Mouse (Mus musculus) liver, embryonic 14.5 days (tissue): ENCODE results near the gene Tceal9. TPM values are rescaled to one million over a fixed set of nuclear protein-coding genes. Genes with fewer than 3 reads are reported as not detected.

Source experiments
- ATAC-seq: fragments of 200-750 bp; cut with Nextera tagmentation; 2 replicates; pipeline ENCODE4 v1.8.0; 2017; ENCODE audit warnings: moderate number of reproducible peaks, mild to moderate bottlenecking, moderate library complexity; ENCODE audit not compliant: insufficient read depth
- DNase-seq, 3 experiments: peaks; one replicate each; pipeline ENCODE4 v3.0.0-alpha.2; 2012 to 2013; ENCODE audit warnings: low read depth in 3 of 3, low spot score in 3 of 3
- H3K27ac ChIP-seq: fragments of 300-500 bp; sonication (generic); 2 replicates; pipeline ENCODE4 v1.5.1; 2014; ENCODE audit warnings: moderate library complexity, mild to moderate bottlenecking, control low read depth, inconsistent platforms
- H3K27me3 ChIP-seq: fragments of 300-500 bp; sonication (generic); 2 replicates; pipeline ENCODE4 v1.6.1; 2014; ENCODE audit warnings: mild to moderate bottlenecking, low read length, moderate library complexity; ENCODE audit not compliant: control insufficient read depth, insufficient read depth
- H3K36me3 ChIP-seq: fragments of 300-500 bp; sonication (generic); replicated peaks from 2 replicates; pipeline ENCODE4 v1.6.1; 2014; ENCODE audit warnings: low read depth; ENCODE audit not compliant: control insufficient read depth, insufficient read depth
- H3K4me1 ChIP-seq, 2 experiments: fragments of 200-500 bp in 1 of 2; fragments of 300-500 bp in 1 of 2; sonication (generic) in 1 of 2; replicated peaks; 2 replicates each; pipeline ENCODE4 v1.6.1; 2012 to 2014; ENCODE audit warnings: antibody characterized with exemption in 1 of 2, inconsistent platforms in 1 of 2, low read length in 1 of 2; ENCODE audit not compliant: control insufficient read depth in 2 of 2, insufficient read depth in 2 of 2
- H3K4me2 ChIP-seq: fragments of 300-500 bp; sonication (generic); 2 replicates; pipeline ENCODE4 v1.6.1; 2014; ENCODE audit warnings: low read depth, mild to moderate bottlenecking, control low read depth, moderate library complexity
- H3K4me3 ChIP-seq, 2 experiments: fragments of 200-500 bp in 1 of 2; fragments of 300-500 bp in 1 of 2; sonication (generic) in 1 of 2; 2 replicates each; pipeline ENCODE4 v1.5.1; 2012 to 2014; ENCODE audit warnings: low read depth in 2 of 2, low read length in 2 of 2, mild to moderate bottlenecking in 2 of 2, control low read depth in 1 of 2, inconsistent platforms in 1 of 2, moderate library complexity in 1 of 2; ENCODE audit not compliant: insufficient read depth in 1 of 2
- H3K9ac ChIP-seq: fragments of 300-500 bp; sonication (generic); replicated peaks from 2 replicates; pipeline ENCODE4 v1.6.1; 2014; ENCODE audit warnings: mild to moderate bottlenecking, control low read depth, moderate library complexity
- H3K9me3 ChIP-seq: fragments of 300-500 bp; sonication (generic); 2 replicates; pipeline ENCODE4 v1.6.1; 2016; ENCODE audit warnings: low read length, mixed read lengths; ENCODE audit not compliant: control insufficient read depth
- CTCF ChIP-seq: IDR thresholded peaks from 2 replicates; pipeline ENCODE4 v1.5.1; 2016; ENCODE audit warnings: antibody characterized with exemption, low read depth, control low read depth
- EP300 ChIP-seq: IDR thresholded peaks from 2 replicates; pipeline ENCODE4 v1.6.1; 2016; ENCODE audit warnings: antibody characterized with exemption, low read depth
- WGBS: fragments of 180-500 bp; shearing (Covaris S2); extraction: QIAGEN DNeasy Blood & Tissue Kit; methylation state at CpG from one replicate; pipeline ENCODE4 v1.1.7; 2014; ENCODE audit not compliant: insufficient replicate concordance; 5-methylcytosine and 5-hydroxymethylcytosine counted together
- polyA plus RNA-seq, 2 experiments: library from polyadenylated mRNA; depleted of rRNA in 1 of 2; stranded (reverse) in 1 of 2; unstranded in 1 of 2; fragments of >200 nt; fragmentation: Nextera tagmentation in 1 of 2; extraction: Ambion mirVana in 1 of 2; gene quantifications; 2 replicates each; pipeline versions ENCODE4 v1.2.1 to v1.2.3; 2012 to 2014

Gene Tceal9
- polyA plus RNA-seq (2012; rRNA removed) (80.9 and 128 TPM in 2 replicates), polyA plus RNA-seq (2014; fragmentation: Nextera tagmentation; extraction: Ambion mirVana) (233 and 236 TPM in 2 replicates)

DNA sequence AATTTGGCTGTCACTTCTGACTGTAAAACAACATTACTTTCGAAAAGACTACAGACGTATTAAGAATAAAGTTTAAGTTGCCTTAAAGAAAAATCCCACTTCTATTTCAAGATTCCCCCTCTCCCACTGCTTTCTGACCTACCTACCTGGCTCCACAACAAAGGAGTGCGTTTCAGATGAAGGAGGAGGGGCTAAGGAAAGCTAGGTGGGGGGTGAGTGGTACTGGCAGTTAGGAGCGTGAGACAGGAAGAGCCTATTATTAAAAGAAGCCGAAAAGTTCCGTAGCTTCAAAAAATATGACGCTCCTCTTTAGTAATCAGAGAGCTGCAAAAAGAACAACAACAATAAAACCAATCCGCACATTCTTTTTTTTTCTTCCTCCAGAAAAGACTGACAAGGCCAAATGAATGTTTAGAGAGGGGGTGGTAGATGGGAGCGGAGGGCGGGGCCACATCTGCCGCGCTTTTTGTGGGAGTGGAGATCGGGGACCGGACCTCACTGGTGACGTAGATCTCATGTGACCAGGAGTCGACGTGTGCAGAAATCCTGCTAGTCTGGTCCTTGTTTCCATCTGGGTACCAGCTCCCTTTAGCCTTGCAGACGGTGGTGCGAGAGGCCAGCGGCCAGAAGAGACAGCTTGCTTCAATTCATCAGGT, at the start of gene Tceal9:
Gene Tceal9 (plus strand): TSS at position 506 of the 656 bp plus-strand sequence.
- TF ChIP-seq EP300 (no peak), CTCF (no peak)
- ATAC-seq (peak; percentile 92), DNase-seq (peak; percentile 72 to 77 (median 74))
- Histone ChIP-seq H3K4me3 (peak within 1 kb of the TSS; percentile 70 to 93), H3K27me3 (no peaks in the 10 kb centered on the region), H3K4me2 (peak within 1 kb of the TSS; percentile 76), H3K27ac (peak within 1 kb of the TSS; percentile 35; the same call in 1 of the 2 replicates), H3K9ac (peak within 1 kb of the TSS; percentile 68), H3K36me3 (no peaks in the 10 kb centered on the region), H3K4me1 (no peaks in the 10 kb centered on the region), H3K9me3 (no peaks in the 10 kb centered on the region)
- WGBS = 12% methylated on average over 20 of the region's 20 CpGs

DNA sequence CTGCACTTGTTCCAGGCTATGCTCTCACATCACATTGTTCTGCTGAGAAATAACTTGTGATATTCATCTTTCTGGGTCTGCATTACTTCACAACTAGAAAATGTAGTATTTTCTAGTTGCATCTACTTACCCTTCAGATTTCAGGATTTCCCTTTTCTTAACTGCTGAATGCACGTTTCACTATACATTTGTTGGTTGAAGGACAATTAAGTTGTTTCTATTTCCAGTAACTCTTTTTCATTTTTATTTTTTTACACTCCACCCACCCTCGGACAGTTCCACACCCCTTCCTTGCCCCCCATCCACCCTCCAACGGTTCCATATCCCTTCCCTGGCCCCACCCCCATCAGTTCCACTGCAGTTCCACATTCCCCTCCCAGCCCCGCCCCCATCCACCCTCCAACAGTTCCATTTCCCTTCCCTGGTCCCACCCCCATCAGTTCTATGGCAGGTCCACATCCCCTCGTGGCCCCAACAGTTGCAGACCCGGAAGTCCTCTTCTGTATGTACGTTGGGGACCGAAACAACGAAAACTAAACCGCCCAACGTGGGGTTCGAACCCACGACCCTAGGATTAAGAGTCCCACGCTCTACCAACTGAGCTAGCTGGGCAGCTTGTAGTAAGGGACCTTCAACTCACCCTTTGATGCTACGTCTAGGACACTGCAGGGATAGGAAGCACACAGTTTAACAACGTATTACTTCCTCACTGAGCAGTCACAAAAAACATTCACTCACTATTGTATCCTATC, 49.5 kb upstream of the Tceal9 start:
- Histone ChIP-seq H3K27ac (no peak overlapping the region), H3K4me3 (no peak overlapping the region), H3K27me3 (no peaks in the 10 kb centered on the region), H3K4me1 (no peaks in the 10 kb centered on the region), H3K36me3 (no peaks in the 10 kb centered on the region), H3K9me3 (no peaks in the 10 kb centered on the region), H3K4me2 (no peak overlapping the region), H3K9ac (no peak overlapping the region)
- TF ChIP-seq CTCF (no peak), EP300 (no peak)
- WGBS = 63% methylated on average over 16 of the region's 16 CpGs
- no peak for DNase-seq
- no peak; the same call in 1 of the 2 replicates for ATAC-seq

DNA sequence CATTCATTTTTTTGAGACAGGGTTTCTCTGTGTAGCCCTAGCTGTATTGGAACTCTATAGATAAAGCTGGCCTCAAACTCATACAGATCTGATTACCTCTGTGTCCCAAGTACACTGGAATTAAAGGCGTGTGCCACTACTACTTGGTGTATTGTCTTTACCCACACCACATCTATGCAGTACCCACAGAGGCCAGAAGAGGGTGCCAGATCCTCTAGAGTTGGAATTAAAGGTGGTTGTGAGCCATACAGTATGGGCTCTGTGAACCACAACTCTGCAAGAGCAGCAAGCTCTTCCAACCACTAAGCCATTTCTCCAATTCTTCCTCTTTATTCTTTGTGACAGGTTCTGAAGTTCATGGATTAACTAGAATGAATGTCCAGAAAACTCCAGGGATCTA, 48.0 kb upstream of the Tceal9 start:
- ATAC-seq (no peak), DNase-seq (peak in 1 of 3 experiments; percentile 26)
- Histone ChIP-seq H3K4me2 (no peak overlapping the region), H3K27ac (no peak overlapping the region), H3K9ac (no peak overlapping the region), H3K27me3 (no peaks in the 10 kb centered on the region), H3K9me3 (no peaks in the 10 kb centered on the region), H3K4me1 (no peaks in the 10 kb centered on the region), H3K36me3 (no peaks in the 10 kb centered on the region), H3K4me3 (no peak overlapping the region)
- TF ChIP-seq CTCF (peak; percentile 68), EP300 (no peak)
- WGBS = 30% methylated on average over 1 of the region's 1 CpGs

DNA sequence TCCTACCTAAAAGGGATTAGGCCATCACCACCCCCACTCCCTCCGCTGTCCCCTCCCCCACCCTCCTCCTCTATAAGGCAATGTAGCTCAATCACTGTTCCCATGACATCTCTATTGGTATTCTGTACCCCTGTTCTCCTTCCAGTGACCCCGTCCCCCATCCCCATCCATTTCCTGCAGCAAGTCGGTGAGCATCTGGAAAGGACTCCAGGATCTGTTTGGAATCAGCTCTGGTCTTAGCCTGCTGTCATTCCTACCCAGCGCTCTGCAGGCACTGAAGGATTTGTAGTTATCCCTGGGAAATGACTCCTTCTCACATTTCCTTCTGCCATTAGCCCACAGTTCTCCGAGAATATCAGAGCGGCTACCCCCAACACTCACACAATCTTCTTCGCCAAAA, 41.6 kb upstream of the Tceal9 start:
- peak overlapping the region; percentile 27 for H3K4me2 ChIP-seq
- H3K27ac ChIP-seq = no peak overlapping the region
- DNase-seq = no peak
- no peaks in the 10 kb centered on the region for H3K9me3 ChIP-seq
- no peaks in the 10 kb centered on the region for H3K4me1 ChIP-seq
- H3K36me3 ChIP-seq = no peaks in the 10 kb centered on the region
- no peaks in the 10 kb centered on the region for H3K27me3 ChIP-seq
- 18% methylated on average over 7 of the region's 7 CpGs for WGBS
- TF ChIP-seq CTCF = no peak
- no peak for TF ChIP-seq EP300
- H3K9ac ChIP-seq = no peak overlapping the region
- ATAC-seq = no peak
- H3K4me3 ChIP-seq = peak overlapping the region; percentile 31 to 53

DNA sequence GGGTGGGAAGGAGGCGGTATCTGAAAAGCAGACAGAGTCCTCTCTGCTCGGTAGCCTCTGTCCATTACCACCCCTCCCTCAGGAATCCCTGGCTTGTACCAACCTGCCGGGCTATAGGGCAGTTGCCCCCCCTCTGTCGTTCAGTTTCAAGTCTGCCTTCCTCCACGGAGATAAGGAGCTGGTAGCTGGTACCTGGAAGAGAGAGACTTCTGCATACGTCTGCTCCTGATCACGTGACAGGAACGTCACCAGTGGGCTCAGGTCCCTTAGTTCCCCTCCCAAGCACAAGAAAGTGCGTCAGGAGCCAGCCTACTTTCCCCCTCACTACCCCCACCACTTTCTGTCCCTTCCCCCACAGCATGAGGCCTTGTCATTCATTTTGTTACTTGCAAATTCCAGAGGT, 41.2 kb upstream of the Tceal9 start, which contains the start of gene Tceal5:
Gene Tceal5 (minus strand): TSS at position 213 of the 403 bp plus-strand sequence.
- DNase-seq (no peak), ATAC-seq (peak; percentile 45; the same call in 1 of the 2 replicates)
- no peaks in the 10 kb centered on the region for H3K4me1 ChIP-seq
- H3K27me3 ChIP-seq = no peaks in the 10 kb centered on the region
- no peak within 1 kb of the TSS for H3K9ac ChIP-seq
- H3K4me2 ChIP-seq = peak within 1 kb of the TSS; percentile 27
- no peak within 1 kb of the TSS for H3K27ac ChIP-seq
- peak within 1 kb of the TSS; percentile 31 to 53 for H3K4me3 ChIP-seq
- 9% methylated on average over 9 of the region's 9 CpGs for WGBS
- H3K36me3 ChIP-seq = no peaks in the 10 kb centered on the region
- no peaks in the 10 kb centered on the region for H3K9me3 ChIP-seq
- no peak for TF ChIP-seq CTCF
- TF ChIP-seq EP300 = no peak
